Mouse (Mus musculus): ENCODE data around the gene Spaca6. TPM values are rescaled to one million over a fixed set of nuclear protein-coding genes. Genes with fewer than 3 reads are reported as not detected.
A peak's percentile ranks its signal among the peaks of the same experiment; 100 is the strongest.
"Not testable (repeated sequence)": the region's sequence is repeated elsewhere in the genome, so short reads cannot be mapped to it uniquely, and the experiment has no call there.

Gene Spaca6
- polyA plus RNA-seq, 1 experiment from 2014 or later: 41.2 TPM

GRCm38 (mm10) chr17:17829816-17830535, 3.0 kb downstream of the Spaca6 start:
- no peaks in the 10 kb centered on the region for H3K27me3 ChIP-seq
- H3K4me1 ChIP-seq (replicated peaks): peaks cover 63% of the 10 kb centered on the region
- no peak for ATAC-seq
- peak overlapping the region; percentile 100 for H3K27ac ChIP-seq
- H3K4me2 ChIP-seq (replicated peaks): peak overlapping the region; percentile 94
- no peaks in the 10 kb centered on the region for H3K9me3 ChIP-seq
- WGBS: 53% methylated on average over 23 of the region's 23 CpGs
- H3K36me3 ChIP-seq: peaks cover 31% of the 10 kb centered on the region
- H3K9ac ChIP-seq (replicated peaks): peak overlapping the region; percentile 97
- peak overlapping the region; percentile 88 for H3K4me3 ChIP-seq (replicated peaks)

GRCm38 (mm10) chr17:17830731-17831130, 3.8 kb downstream of the Spaca6 start:
- ATAC-seq: no peak
- peaks cover 34% of the 10 kb centered on the region for H3K36me3 ChIP-seq
- peak overlapping the region; percentile 39 for H3K9ac ChIP-seq (replicated peaks)
- no peaks in the 10 kb centered on the region for H3K27me3 ChIP-seq
- H3K27ac ChIP-seq: no peak overlapping the region
- H3K4me3 ChIP-seq (replicated peaks): peak overlapping the region; percentile 88
- no peaks in the 10 kb centered on the region for H3K9me3 ChIP-seq
- peaks cover 64% of the 10 kb centered on the region for H3K4me1 ChIP-seq (replicated peaks)
- H3K4me2 ChIP-seq (replicated peaks): peak overlapping the region; percentile 94
- WGBS: 76% methylated on average over 7 of the region's 7 CpGs

- 24% methylated on average over 1 of the region's 1 CpGs for WGBS
- Histone ChIP-seq H3K27ac (no peak overlapping the region), H3K27me3 (no peaks in the 10 kb centered on the region), H3K4me1 (replicated peaks) (peaks cover 94% of the 10 kb centered on the region), H3K4me2 (replicated peaks) (no peak overlapping the region), H3K4me3 (replicated peaks) (no peak overlapping the region), H3K9ac (replicated peaks) (no peak overlapping the region; the same call in 1 of the 2 replicates), H3K9me3 (no peaks in the 10 kb centered on the region), H3K36me3 (peaks cover 49% of the 10 kb centered on the region)
- no peak for ATAC-seq
Observed at GRCm38 (mm10) chr17:17834896-17835295, 7.9 kb downstream of the Spaca6 start.

- WGBS: 89% methylated on average over 5 of the region's 5 CpGs
- no peak overlapping the region for H3K4me2 ChIP-seq (replicated peaks)
Observed at GRCm38 (mm10) chr17:17836101-17836500, 9.1 kb downstream of the Spaca6 start.

GRCm38 (mm10) chr17:17837426-17837825, 10.5 kb downstream of the Spaca6 start:
- peak overlapping the region; percentile 46 for H3K4me3 ChIP-seq (replicated peaks)
- H3K9ac ChIP-seq (replicated peaks): peak overlapping the region; percentile 67
- peaks cover 69% of the 10 kb centered on the region for H3K4me1 ChIP-seq (replicated peaks)
- no peaks in the 10 kb centered on the region for H3K27me3 ChIP-seq
- peaks cover 44% of the 10 kb centered on the region for H3K36me3 ChIP-seq
- H3K9me3 ChIP-seq: no peaks in the 10 kb centered on the region
- ATAC-seq: peak; percentile 1; the same call in 1 of the 2 replicates
- H3K4me2 ChIP-seq (replicated peaks): peak overlapping the region; percentile 70
- H3K27ac ChIP-seq: peak overlapping the region; percentile 85
- 4% methylated on average over 13 of the region's 13 CpGs for WGBS

More at GRCm38 (mm10) chr17:17836101-17836500, 9.1 kb downstream of the Spaca6 start:
- Histone ChIP-seq H3K9ac (replicated peaks) (no peak overlapping the region), H3K36me3 (peaks cover 52% of the 10 kb centered on the region), H3K27me3 (no peaks in the 10 kb centered on the region), H3K4me1 (replicated peaks) (peaks cover 82% of the 10 kb centered on the region), H3K9me3 (no peaks in the 10 kb centered on the region), H3K27ac (no peak overlapping the region), H3K4me3 (replicated peaks) (no peak overlapping the region)
- ATAC-seq: no peak

GRCm38 (mm10) chr17:17837919-17838701, 11.2 kb downstream of the Spaca6 start:
- Histone ChIP-seq H3K4me2 (replicated peaks) (peak overlapping the region; percentile 70), H3K9me3 (no peaks in the 10 kb centered on the region), H3K4me3 (replicated peaks) (peak overlapping the region; percentile 46), H3K36me3 (peaks cover 41% of the 10 kb centered on the region), H3K4me1 (replicated peaks) (peaks cover 62% of the 10 kb centered on the region), H3K9ac (replicated peaks) (peak overlapping the region; percentile 67), H3K27me3 (no peaks in the 10 kb centered on the region), H3K27ac (peak overlapping the region; percentile 85)
- WGBS: 1% methylated on average over 43 of the region's 43 CpGs
- peak; percentile 98 for ATAC-seq

GRCm38 (mm10) chr17:17839276-17839675, 12.3 kb downstream of the Spaca6 start:
- Histone ChIP-seq H3K36me3 (peaks cover 35% of the 10 kb centered on the region), H3K27me3 (no peaks in the 10 kb centered on the region), H3K4me1 (replicated peaks) (peaks cover 51% of the 10 kb centered on the region), H3K9me3 (no peaks in the 10 kb centered on the region), H3K9ac (replicated peaks) (no peak overlapping the region), H3K4me2 (replicated peaks) (no peak overlapping the region; the same call in 1 of the 2 replicates), H3K27ac (no peak overlapping the region), H3K4me3 (replicated peaks) (peak overlapping the region; percentile 46; the same call in 1 of the 2 replicates)
- 99% methylated on average over 2 of the region's 2 CpGs for WGBS
- no peak for ATAC-seq

GRCm38 (mm10) chr17:17840796-17841195, 13.8 kb downstream of the Spaca6 start:
- Histone ChIP-seq H3K4me2 (replicated peaks) (no peak overlapping the region), H3K27me3 (no peaks in the 10 kb centered on the region), H3K4me1 (replicated peaks) (peaks cover 39% of the 10 kb centered on the region), H3K36me3 (peaks cover 28% of the 10 kb centered on the region), H3K27ac (no peak overlapping the region), H3K9me3 (no peaks in the 10 kb centered on the region), H3K9ac (replicated peaks) (no peak overlapping the region), H3K4me3 (replicated peaks) (no peak overlapping the region)
- ATAC-seq: no peak
- 94% methylated on average over 7 of the region's 7 CpGs for WGBS

- Histone ChIP-seq H3K9ac (replicated peaks) (no peak overlapping the region), H3K9me3 (no peaks in the 10 kb centered on the region), H3K4me1 (replicated peaks) (peaks cover 10% of the 10 kb centered on the region), H3K36me3 (peaks cover 18% of the 10 kb centered on the region), H3K4me3 (replicated peaks) (no peak overlapping the region), H3K27me3 (no peaks in the 10 kb centered on the region), H3K27ac (no peak overlapping the region), H3K4me2 (replicated peaks) (no peak overlapping the region)
- peak; percentile 62 for ATAC-seq
- 81% methylated on average over 27 of the region's 27 CpGs for WGBS
Observed at GRCm38 (mm10) chr17:17843534-17844261, 16.7 kb downstream of the Spaca6 start.

- H3K9me3 ChIP-seq; H3K27ac ChIP-seq; H3K4me1 ChIP-seq (replicated peaks); ATAC-seq; H3K9ac ChIP-seq (replicated peaks); H3K4me2 ChIP-seq (replicated peaks); H3K4me3 ChIP-seq (replicated peaks); H3K27me3 ChIP-seq: not testable (repeated sequence)
- 89% methylated on average over 3 of the region's 3 CpGs for WGBS
- peaks cover 15% of the 10 kb centered on the region; the same call in 1 of the 2 replicates for H3K36me3 ChIP-seq
Observed at GRCm38 (mm10) chr17:17844606-17845005, 17.6 kb downstream of the Spaca6 start.

- H3K27ac ChIP-seq: no peak overlapping the region
- H3K27me3 ChIP-seq: peaks cover 11% of the 10 kb centered on the region; the same call in 1 of the 2 replicates
- ATAC-seq: no peak
- peaks cover 8% of the 10 kb centered on the region; the same call in 1 of the 2 replicates for H3K36me3 ChIP-seq
- 73% methylated on average over 10 of the region's 10 CpGs for WGBS
- no peaks in the 10 kb centered on the region for H3K9me3 ChIP-seq
- H3K4me1 ChIP-seq (replicated peaks): 0 out of 2 replicates have a peak, but pooled peaks cover 2% of the 10 kb centered on the region
- H3K4me3 ChIP-seq (replicated peaks): no peak overlapping the region
- no peak overlapping the region for H3K9ac ChIP-seq (replicated peaks)
- no peak overlapping the region for H3K4me2 ChIP-seq (replicated peaks)
Observed at GRCm38 (mm10) chr17:17845187-17846027, 18.4 kb downstream of the Spaca6 start.

Data from midbrain, embryonic 13.5 days (tissue).